Mouse (Mus musculus) embryo, embryonic 11 days (tissue): ENCODE measurements around the gene Sprr2d.

Source experiments
- DNase-seq: peaks from one replicate; pipeline ENCODE4 v3.0.0-alpha.2; 2015

Gene Sprr2d

DNA sequence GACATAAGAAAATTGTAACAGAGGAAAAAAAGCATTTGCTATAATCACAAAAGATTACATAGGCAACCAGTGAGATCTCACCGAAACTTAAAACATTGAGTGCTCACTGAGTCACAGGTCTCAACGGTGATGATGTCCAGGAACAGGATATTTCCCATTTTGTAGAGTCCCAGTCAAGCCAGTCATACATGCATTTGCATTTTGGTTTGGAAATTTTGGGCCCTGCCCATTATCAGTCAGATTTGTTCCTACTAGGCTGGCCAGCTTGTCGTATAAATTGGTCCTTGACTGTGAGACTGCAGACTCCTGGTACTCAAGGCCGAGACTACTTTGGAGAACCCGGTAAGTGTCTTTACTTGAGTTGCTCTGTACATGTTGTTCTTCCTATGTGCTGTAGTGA lies at the start of gene Sprr2d:
Gene Sprr2d, plus strand, starts transcription at position 301 of the 400 bp plus-strand sequence.
- no peak for DNase-seq

DNA sequence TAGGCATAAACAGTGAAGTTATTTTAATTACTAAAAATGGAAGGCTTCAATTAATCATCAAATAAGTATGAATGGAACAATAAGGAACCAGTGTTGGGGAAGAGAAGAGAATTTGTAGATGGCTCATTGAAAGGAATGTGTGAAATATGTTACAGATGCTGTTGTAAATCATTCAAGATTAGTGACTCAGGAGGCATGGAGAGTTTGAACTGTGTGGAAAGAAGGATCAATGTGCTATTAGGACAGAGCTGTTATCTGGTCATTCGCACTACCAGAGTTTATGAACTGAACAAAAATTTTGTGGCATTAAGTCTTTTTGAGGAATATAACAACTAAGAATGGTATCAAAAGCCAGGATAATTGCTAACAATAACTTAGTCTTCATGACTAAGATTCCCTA lies 31.5 kb upstream of the Sprr2d start:
- no peak for DNase-seq

DNA sequence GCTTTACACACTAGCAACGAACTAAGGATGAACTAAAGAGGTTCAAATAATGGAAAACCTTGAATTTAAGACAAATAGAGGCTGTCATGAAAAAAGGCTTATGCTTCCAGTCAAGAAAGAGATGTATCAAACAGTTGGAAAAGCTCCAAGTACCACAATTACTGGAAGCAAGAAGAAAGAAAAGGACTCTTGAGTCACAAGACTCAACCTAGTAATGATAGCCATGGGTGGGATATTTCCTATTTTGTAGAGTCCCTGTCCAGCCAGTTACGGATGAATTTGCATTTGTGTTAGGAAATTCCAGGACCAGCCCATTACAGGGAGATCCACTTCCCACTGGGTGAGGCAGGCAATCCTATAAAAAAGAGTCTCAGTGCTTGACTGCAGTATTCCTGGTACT lies 22.6 kb upstream of the Sprr2d start, which contains the start of gene Sprr2b:
Gene Sprr2b, plus strand, starts transcription at position 301 of the 400 bp plus-strand sequence.
- DNase-seq, result no peak

DNA sequence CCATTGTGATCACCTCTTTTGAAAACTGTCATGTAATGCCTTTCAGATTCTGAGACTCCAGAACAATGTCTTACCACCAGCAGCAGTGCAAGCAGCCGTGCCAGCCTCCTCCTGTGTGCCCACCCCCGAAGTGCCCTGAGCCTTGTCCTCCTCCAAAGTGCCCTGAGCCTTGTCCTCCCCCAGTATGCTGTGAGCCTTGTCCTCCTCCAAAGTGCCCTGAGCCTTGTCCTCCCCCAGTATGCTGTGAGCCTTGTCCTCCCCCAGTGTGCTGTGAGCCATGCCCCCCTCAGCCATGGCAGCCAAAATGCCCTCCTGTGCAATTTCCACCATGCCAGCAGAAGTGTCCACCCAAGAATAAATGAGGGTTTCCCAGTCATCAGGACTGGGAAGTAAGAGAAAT lies 21.6 kb upstream of the Sprr2d start:
- no peak for DNase-seq

DNA sequence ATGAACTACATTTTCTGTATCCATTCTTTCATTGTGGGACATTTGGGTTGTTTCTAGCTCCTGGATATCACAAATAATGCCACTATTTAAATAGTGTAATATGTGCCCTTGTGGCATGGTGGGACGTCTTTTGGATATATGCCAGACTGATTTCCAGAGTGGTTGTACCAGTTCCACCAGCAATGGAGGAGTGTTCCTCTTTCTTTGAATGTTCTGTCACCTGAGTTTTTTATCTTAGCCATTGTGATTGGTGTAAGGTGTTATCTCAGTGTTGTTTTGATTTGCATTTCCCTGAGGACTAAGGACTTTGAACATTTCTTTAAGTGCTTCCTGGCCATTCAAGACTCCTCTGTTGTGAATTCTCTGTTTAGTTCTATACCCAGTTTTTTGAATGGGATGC lies 2.7 kb upstream of the Sprr2d start:
- DNase-seq, result no peak

DNA sequence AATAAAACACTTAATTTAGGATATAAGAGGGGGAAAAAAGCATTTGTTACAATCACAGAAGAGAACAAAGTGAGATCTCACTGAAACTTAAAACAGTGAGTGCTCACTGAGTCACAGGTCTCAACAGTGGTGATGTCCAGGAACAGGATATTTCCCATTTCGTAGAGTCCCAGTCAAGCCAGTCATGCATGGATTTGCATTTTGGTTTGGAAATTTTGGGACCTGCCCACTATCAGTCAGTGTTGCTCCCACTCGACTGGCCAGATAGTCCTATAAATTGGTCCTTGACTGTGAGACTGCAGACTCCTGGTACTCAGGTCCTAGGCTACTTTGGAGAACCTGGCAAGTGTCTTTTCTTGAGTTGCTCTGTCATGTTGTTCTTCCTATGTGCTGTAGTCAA lies 12.9 kb downstream of the Sprr2d start, which contains the start of gene Sprr2e:
Gene Sprr2e, plus strand, starts transcription at position 301 of the 400 bp plus-strand sequence.
- no peak for DNase-seq

DNA sequence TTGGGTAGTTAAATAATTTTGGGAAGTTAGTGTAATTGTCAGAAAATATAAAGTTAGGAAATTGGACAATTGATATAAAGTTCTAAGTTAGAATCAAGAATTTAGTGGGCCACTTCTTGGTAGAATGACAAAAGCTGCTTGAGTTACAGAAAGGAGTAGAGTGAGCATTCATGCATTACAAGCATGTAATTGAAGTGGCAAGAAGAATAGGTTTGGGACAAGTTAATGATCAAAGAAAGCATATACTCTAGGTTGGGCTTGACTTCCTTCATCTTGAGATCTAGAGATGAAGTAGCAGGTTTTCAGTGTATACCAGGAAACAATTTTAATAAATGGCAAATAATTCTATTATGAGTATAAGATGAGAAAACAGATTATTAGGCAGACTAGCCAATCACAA lies 22.7 kb downstream of the Sprr2d start:
- DNase-seq, result no peak

DNA sequence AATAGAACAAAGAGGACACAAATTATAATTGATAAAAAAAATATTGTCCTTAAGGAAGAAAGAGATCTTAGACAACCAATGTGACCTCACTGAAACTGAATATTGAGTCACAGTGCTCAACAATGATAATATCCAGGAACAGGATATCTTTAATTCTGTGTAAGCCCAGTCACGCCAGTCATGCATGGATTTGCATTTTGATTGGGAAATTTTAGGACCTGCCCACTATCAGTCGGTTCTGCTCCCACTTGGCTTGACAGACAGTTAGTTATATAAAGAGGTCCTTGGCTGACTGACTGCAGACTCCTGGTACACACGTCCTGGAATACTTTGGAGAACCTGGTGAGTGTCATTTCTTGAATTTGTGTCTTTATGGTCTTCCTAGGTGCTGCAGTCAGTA lies 25.9 kb downstream of the Sprr2d start, which contains the start of gene Sprr2f:
Gene Sprr2f, plus strand, starts transcription at position 301 of the 400 bp plus-strand sequence.
- no peak for DNase-seq

DNA sequence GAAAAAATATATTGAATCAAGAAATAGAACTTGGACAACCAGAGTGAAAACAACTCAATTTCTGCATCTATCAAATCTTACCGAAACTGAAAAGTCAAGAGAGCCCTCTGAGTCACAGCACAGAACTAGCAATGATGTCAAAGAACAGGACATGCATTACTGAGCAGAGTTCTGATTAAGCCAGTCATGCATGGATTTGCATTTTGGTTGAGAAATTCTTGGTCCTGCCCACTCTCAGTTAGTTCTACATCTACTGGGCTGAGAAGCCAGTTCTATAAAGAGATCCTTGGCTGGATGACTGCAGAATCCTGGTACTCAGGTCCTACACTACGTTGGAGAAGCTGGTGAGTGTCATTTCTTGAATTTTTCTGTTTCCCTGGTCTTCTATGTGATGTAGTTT lies 34.7 kb downstream of the Sprr2d start:
- DNase-seq, result no peak

DNA sequence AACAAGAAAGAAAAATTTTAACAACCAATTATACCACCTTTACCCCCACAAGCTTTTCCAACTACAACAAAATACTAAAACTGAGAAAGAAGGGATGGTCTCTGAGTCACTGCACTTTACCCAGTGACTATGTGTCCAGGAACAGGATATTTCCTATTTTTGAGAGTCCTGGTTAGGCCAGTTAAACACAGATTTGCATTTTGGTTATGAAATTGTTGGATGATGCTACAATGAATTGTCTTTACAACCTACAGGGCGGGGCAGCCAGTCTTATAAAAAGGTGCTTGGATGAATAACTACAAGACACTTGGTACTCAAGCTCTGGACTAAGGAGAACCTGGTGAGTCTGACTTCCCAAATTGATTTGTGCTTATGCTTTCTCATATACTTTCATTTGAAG lies 46.4 kb downstream of the Sprr2d start, which contains the start of gene Sprr2h:
Gene Sprr2h, plus strand, starts transcription at position 301 of the 400 bp plus-strand sequence.
- no peak for DNase-seq
